Mouse (Mus musculus): ENCODE data around the gene Tmtc2. TPM values are rescaled to one million over a fixed set of nuclear protein-coding genes. Genes with fewer than 3 reads are reported as not detected.

Tmtc2 gene
- polyA plus RNA-seq, 1 experiment: 0.55 TPM

- Histone ChIP-seq H3K27me3 (ENCODE audit: control insufficient read depth, insufficient read depth, low read length) (no peaks in the 10 kb centered on the region), H3K27ac (ENCODE audit: insufficient read depth, low read length) (no peak overlapping the region), H3K4me1 (ENCODE audit: control insufficient read depth, insufficient read depth, insufficient read length) (no peaks in the 10 kb centered on the region), H3K36me3 (ENCODE audit: control insufficient read depth, insufficient read depth, low read length) (no peaks in the 10 kb centered on the region), H3K4me3 (ENCODE audit: extremely low read depth, insufficient read depth, insufficient read length) (no peak overlapping the region)
- TF ChIP-seq POLR2A (IDR thresholded peaks at IDR 0.05; ENCODE audit: low read depth, low read length) (no peak), CTCF (IDR thresholded peaks at IDR 0.05; ENCODE audit: extremely low read depth, insufficient read depth, insufficient read length, insufficient replicate concordance) (no peak)
- WGBS: 87% methylated on average over 2 of the region's 2 CpGs
- DNase-seq (ENCODE audit: low read depth in 1 of 2, low spot score in 2 of 2): no peak
Measured at GRCm38 (mm10) chr10:105447191-105447590, 127.1 kb downstream of the Tmtc2 start.

GRCm38 (mm10) chr10:105444309-105444708, 129.9 kb downstream of the Tmtc2 start:
- H3K27me3 ChIP-seq (ENCODE audit: control insufficient read depth, insufficient read depth, low read length): no peaks in the 10 kb centered on the region
- DNase-seq (ENCODE audit: low read depth in 1 of 2, low spot score in 2 of 2): no peak
- no peak overlapping the region for H3K4me3 ChIP-seq (ENCODE audit: extremely low read depth, insufficient read depth, insufficient read length)
- TF ChIP-seq POLR2A (IDR thresholded peaks at IDR 0.05; ENCODE audit: low read depth, low read length) (no peak), CTCF (IDR thresholded peaks at IDR 0.05; ENCODE audit: extremely low read depth, insufficient read depth, insufficient read length, insufficient replicate concordance) (no peak)
- H3K4me1 ChIP-seq (ENCODE audit: control insufficient read depth, insufficient read depth, insufficient read length): no peaks in the 10 kb centered on the region
- H3K36me3 ChIP-seq (ENCODE audit: control insufficient read depth, insufficient read depth, low read length): no peaks in the 10 kb centered on the region
- no peak overlapping the region for H3K27ac ChIP-seq (ENCODE audit: insufficient read depth, low read length)
- 95% methylated on average over 3 of the region's 3 CpGs for WGBS

DNA sequence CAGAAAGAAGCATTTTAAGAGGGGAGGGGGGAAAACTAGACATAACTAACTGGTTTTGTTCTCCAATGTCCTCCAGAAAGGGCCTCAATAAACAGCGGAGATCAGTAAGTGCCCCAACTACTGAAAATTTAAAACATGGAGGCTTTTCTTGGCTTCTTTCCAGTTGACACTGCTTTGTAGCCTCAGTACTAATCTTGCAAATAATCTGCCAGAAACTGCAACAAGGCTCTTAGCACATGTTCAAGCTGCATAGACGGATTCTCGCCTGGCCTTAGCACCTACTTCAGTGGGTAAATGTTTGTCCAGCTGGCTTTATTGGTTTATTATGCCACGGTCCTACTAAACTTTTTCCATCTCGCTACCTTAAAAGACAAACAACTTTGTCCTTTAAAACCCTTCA, 139.4 kb downstream of the Tmtc2 start:
- DNase-seq (ENCODE audit: low read depth in 1 of 2, low spot score in 2 of 2): no peak
- Histone ChIP-seq H3K27me3 (ENCODE audit: control insufficient read depth, insufficient read depth, low read length) (no peaks in the 10 kb centered on the region), H3K27ac (ENCODE audit: insufficient read depth, low read length) (no peak overlapping the region), H3K36me3 (ENCODE audit: control insufficient read depth, insufficient read depth, low read length) (no peaks in the 10 kb centered on the region), H3K4me3 (ENCODE audit: extremely low read depth, insufficient read depth, insufficient read length) (no peak overlapping the region), H3K4me1 (ENCODE audit: control insufficient read depth, insufficient read depth, insufficient read length) (no peaks in the 10 kb centered on the region)
- TF ChIP-seq POLR2A (IDR thresholded peaks at IDR 0.05; ENCODE audit: low read depth, low read length) (no peak), CTCF (IDR thresholded peaks at IDR 0.05; ENCODE audit: extremely low read depth, insufficient read depth, insufficient read length, insufficient replicate concordance) (no peak)
- WGBS: 91% methylated on average over 5 of the region's 5 CpGs

DNA sequence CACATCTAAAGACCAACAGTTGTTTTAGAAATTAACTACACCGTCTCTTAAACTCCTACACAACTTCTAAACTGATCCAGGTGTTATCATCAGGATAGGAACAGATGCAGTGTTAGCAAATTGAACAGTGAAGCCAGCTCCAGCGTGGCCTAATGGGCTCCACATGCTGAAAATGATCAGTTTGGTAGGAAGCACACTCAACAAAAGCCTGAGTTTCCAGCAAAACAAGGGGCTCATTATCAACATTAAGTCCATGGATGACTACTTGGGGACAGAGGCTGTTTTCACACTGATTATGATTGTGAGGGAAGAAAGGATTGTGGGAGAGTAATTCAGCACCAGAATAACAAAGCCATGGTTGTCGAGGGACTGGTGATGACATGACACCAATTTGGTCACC, 143.4 kb downstream of the Tmtc2 start:
- WGBS: 87% methylated on average over 3 of the region's 3 CpGs
- DNase-seq (ENCODE audit: low read depth in 1 of 2, low spot score in 2 of 2): no peak
- H3K4me1 ChIP-seq (ENCODE audit: control insufficient read depth, insufficient read depth, insufficient read length): no peaks in the 10 kb centered on the region
- H3K36me3 ChIP-seq (ENCODE audit: control insufficient read depth, insufficient read depth, low read length): no peaks in the 10 kb centered on the region
- no peaks in the 10 kb centered on the region for H3K27me3 ChIP-seq (ENCODE audit: control insufficient read depth, insufficient read depth, low read length)
- H3K4me3 ChIP-seq (ENCODE audit: extremely low read depth, insufficient read depth, insufficient read length): no peak overlapping the region
- H3K27ac ChIP-seq (ENCODE audit: insufficient read depth, low read length): no peak overlapping the region
- TF ChIP-seq POLR2A (IDR thresholded peaks at IDR 0.05; ENCODE audit: low read depth, low read length) (no peak), CTCF (IDR thresholded peaks at IDR 0.05; ENCODE audit: extremely low read depth, insufficient read depth, insufficient read length, insufficient replicate concordance) (no peak)

GRCm38 (mm10) chr10:105430232-105430631, 144.0 kb downstream of the Tmtc2 start:
- H3K4me3 ChIP-seq (ENCODE audit: extremely low read depth, insufficient read depth, insufficient read length): no peak overlapping the region
- H3K36me3 ChIP-seq (ENCODE audit: control insufficient read depth, insufficient read depth, low read length): no peaks in the 10 kb centered on the region
- H3K27ac ChIP-seq (ENCODE audit: insufficient read depth, low read length): no peak overlapping the region
- 85% methylated on average over 5 of the region's 5 CpGs for WGBS
- H3K27me3 ChIP-seq (ENCODE audit: control insufficient read depth, insufficient read depth, low read length): no peaks in the 10 kb centered on the region
- TF ChIP-seq POLR2A (IDR thresholded peaks at IDR 0.05; ENCODE audit: low read depth, low read length) (no peak), CTCF (IDR thresholded peaks at IDR 0.05; ENCODE audit: extremely low read depth, insufficient read depth, insufficient read length, insufficient replicate concordance) (no peak)
- no peaks in the 10 kb centered on the region for H3K4me1 ChIP-seq (ENCODE audit: control insufficient read depth, insufficient read depth, insufficient read length)
- DNase-seq (ENCODE audit: low read depth in 1 of 2, low spot score in 2 of 2): no peak

DNA sequence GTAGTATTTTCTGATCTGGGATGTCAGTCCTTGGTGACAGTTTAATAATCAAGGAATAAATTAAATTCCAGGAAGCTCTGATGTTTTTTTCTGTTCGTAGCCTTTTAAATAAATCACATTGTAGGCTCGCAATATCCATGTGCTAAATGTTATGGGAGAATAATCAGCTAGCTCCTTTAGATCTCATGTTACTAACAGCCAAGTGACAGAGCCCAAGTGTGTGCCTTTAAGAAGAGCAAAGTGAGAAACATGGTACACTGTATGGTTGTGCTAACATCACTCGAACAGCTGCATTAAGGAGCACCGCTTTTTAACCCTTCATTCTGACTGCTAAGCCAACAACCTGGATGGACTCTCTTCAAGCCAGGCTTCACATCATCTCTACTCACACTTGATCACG, 146.2 kb downstream of the Tmtc2 start:
- no peaks in the 10 kb centered on the region for H3K27me3 ChIP-seq (ENCODE audit: control insufficient read depth, insufficient read depth, low read length)
- H3K36me3 ChIP-seq (ENCODE audit: control insufficient read depth, insufficient read depth, low read length): no peaks in the 10 kb centered on the region
- no peak overlapping the region for H3K27ac ChIP-seq (ENCODE audit: insufficient read depth, low read length)
- WGBS: 86% methylated on average over 5 of the region's 5 CpGs
- no peak for DNase-seq (ENCODE audit: low read depth in 1 of 2, low spot score in 2 of 2)
- no peaks in the 10 kb centered on the region for H3K4me1 ChIP-seq (ENCODE audit: control insufficient read depth, insufficient read depth, insufficient read length)
- TF ChIP-seq POLR2A (IDR thresholded peaks at IDR 0.05; ENCODE audit: low read depth, low read length): no peak
- TF ChIP-seq CTCF (IDR thresholded peaks at IDR 0.05; ENCODE audit: extremely low read depth, insufficient read depth, insufficient read length, insufficient replicate concordance): no peak
- no peak overlapping the region for H3K4me3 ChIP-seq (ENCODE audit: extremely low read depth, insufficient read depth, insufficient read length)

DNA sequence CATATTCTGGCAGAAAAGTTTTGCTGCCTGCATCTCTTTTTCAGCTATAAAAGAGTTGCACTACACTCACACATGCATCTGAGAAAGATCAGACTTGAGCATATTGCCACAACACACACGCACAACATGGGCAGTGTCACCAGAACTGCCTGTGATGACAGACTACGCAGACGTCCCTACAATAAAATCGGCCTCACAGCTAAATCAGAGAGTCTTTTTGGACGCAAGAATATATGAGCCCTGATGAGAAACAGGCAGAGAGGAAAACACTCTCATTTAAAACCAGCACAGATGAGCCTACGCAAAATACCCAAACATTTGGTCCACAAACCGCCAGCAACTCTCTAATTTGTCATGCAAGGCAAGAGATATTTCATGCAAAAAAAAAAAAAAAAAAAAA, 146.6 kb downstream of the Tmtc2 start:
- Histone ChIP-seq H3K4me3 (ENCODE audit: extremely low read depth, insufficient read depth, insufficient read length) (no peak overlapping the region), H3K27me3 (ENCODE audit: control insufficient read depth, insufficient read depth, low read length) (no peaks in the 10 kb centered on the region), H3K4me1 (ENCODE audit: control insufficient read depth, insufficient read depth, insufficient read length) (no peaks in the 10 kb centered on the region), H3K36me3 (ENCODE audit: control insufficient read depth, insufficient read depth, low read length) (no peaks in the 10 kb centered on the region), H3K27ac (ENCODE audit: insufficient read depth, low read length) (no peak overlapping the region)
- DNase-seq (ENCODE audit: low read depth in 1 of 2, low spot score in 2 of 2): no peak
- TF ChIP-seq CTCF (IDR thresholded peaks at IDR 0.05; ENCODE audit: extremely low read depth, insufficient read depth, insufficient read length, insufficient replicate concordance): no peak
- 94% methylated on average over 7 of the region's 7 CpGs for WGBS

Measured in spleen, adult 2 months (tissue).